Mouse (Mus musculus): ENCODE measurements around the gene Tia1.
"Not testable (repeated sequence)": the region's sequence is repeated elsewhere in the genome, so short reads cannot be mapped to it uniquely, and the experiment has no call there.

DNA sequence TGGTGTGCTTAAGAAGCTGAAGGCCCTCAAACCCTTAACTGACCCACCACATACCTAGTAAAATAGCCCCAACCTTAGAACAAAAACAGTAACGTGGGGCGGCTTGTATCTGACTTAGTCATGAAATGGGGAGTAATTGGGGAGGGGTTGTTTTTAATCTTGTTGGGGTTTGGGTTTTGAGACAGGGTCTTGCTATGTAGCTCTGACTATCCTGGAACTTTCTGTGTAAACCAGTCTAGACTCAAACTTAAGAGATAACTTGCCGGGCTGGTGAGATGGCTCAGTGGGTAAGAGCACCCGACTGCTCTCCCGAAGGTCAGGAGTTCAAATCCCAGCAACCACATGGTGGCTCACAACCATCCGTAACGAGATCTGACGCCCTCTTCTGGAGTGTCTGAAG lies 23.9 kb upstream of the Tia1 start:
- TF ChIP-seq CTCF, EP300 (IDR thresholded peaks at IDR 0.05; ENCODE audit: low read depth): not testable (repeated sequence)
